Mouse (Mus musculus) neural tube, embryonic 11.5 days (tissue): Measurements from ENCODE around the gene Mfsd12. TPM values are rescaled to one million over a fixed set of nuclear protein-coding genes. Genes with fewer than 3 reads are reported as not detected.
A peak's percentile ranks its signal among the peaks of the same experiment; 100 is the strongest.

Source experiments
- ATAC-seq: fragments of 200-750 bp; cut with Nextera tagmentation; 2 replicates; pipeline ENCODE4 v1.8.0; 2017; ENCODE audit warnings: moderate number of reproducible peaks, mild to moderate bottlenecking, moderate TSS enrichment, moderate library complexity; ENCODE audit not compliant: insufficient read depth, low FRiP score, low TSS enrichment
- DNase-seq: peaks from one replicate; pipeline ENCODE4 v3.0.0-alpha.2; 2015; ENCODE audit warnings: low spot score
- H3K27ac ChIP-seq: fragments of 300-500 bp; sonication (generic); 2 replicates; pipeline ENCODE4 v1.5.1; 2014; ENCODE audit warnings: low read depth, mild to moderate bottlenecking, low read length
- H3K27me3 ChIP-seq: fragments of 300-500 bp; sonication (generic); 2 replicates; pipeline ENCODE4 v1.6.1; 2014; ENCODE audit warnings: mild to moderate bottlenecking, low read length, mixed read lengths; ENCODE audit not compliant: control insufficient read depth, insufficient read depth
- H3K36me3 ChIP-seq: fragments of 300-500 bp; sonication (generic); 2 replicates; pipeline ENCODE4 v1.6.1; 2014; ENCODE audit warnings: mild to moderate bottlenecking, low read length, moderate library complexity, mixed read lengths; ENCODE audit not compliant: control insufficient read depth, insufficient read depth
- H3K4me1 ChIP-seq: fragments of 300-500 bp; sonication (generic); 2 replicates; pipeline ENCODE4 v1.6.1; 2014; ENCODE audit warnings: low read length, mixed read lengths; ENCODE audit not compliant: control insufficient read depth, insufficient read depth
- H3K4me2 ChIP-seq: fragments of 300-500 bp; sonication (generic); 2 replicates; pipeline ENCODE4 v1.6.1; 2014; ENCODE audit warnings: low read depth, mild to moderate bottlenecking, moderate library complexity
- H3K4me3 ChIP-seq: fragments of 300-500 bp; sonication (generic); 2 replicates; pipeline ENCODE4 v1.5.1; 2014; ENCODE audit warnings: low read depth, low read length
- H3K9ac ChIP-seq: fragments of 300-500 bp; sonication (generic); 2 replicates; pipeline ENCODE4 v1.6.1; 2014; ENCODE audit warnings: mild to moderate bottlenecking, low read length
- H3K9me3 ChIP-seq: fragments of 300-500 bp; sonication (generic); 2 replicates; pipeline ENCODE4 v1.6.1; 2016; ENCODE audit warnings: low read length; ENCODE audit not compliant: control insufficient read depth
- WGBS: fragments of 180-500 bp; shearing (Covaris S2); extraction: QIAGEN DNeasy Blood & Tissue Kit; methylation state at CpG from one replicate; pipeline ENCODE4 v1.1.7; 2014; 5-methylcytosine and 5-hydroxymethylcytosine counted together
- polyA plus RNA-seq: library from polyadenylated mRNA; unstranded; fragments of >200 nt; fragmentation: Nextera tagmentation; extraction: Ambion mirVana; gene quantifications from 2 replicates; pipeline ENCODE4 v1.2.1, GENCODE M21; 2014

Mfsd12 gene
- polyA plus RNA-seq, 1 experiment from 2014 or later, result 5.3 TPM

- peaks cover 13% of the 10 kb centered on the region for H3K4me1 ChIP-seq
- WGBS, result 94% methylated on average over 6 of the region's 6 CpGs
- ATAC-seq, result no peak
- H3K36me3 ChIP-seq, result 0 out of 2 replicates have a peak, but pooled peaks cover 2% of the 10 kb centered on the region
- H3K27me3 ChIP-seq, result no peaks in the 10 kb centered on the region
- no peak for DNase-seq
- H3K4me3 ChIP-seq, result no peak overlapping the region
- H3K9me3 ChIP-seq, result no peaks in the 10 kb centered on the region
- no peak overlapping the region for H3K4me2 ChIP-seq
- H3K9ac ChIP-seq, result no peak overlapping the region
- H3K27ac ChIP-seq, result no peak overlapping the region
Observed at GRCm38 (mm10) chr10:81379809-81380378, 22.6 kb downstream of the Mfsd12 start.

- no peaks in the 10 kb centered on the region for H3K9me3 ChIP-seq
- ATAC-seq (no peak), DNase-seq (no peak)
- no peak overlapping the region for H3K4me3 ChIP-seq
- H3K4me1 ChIP-seq, result peaks cover 15% of the 10 kb centered on the region
- no peaks in the 10 kb centered on the region for H3K27me3 ChIP-seq
- H3K36me3 ChIP-seq, result peaks cover 8% of the 10 kb centered on the region
- H3K27ac ChIP-seq, result no peak overlapping the region
- no peak overlapping the region for H3K9ac ChIP-seq
- H3K4me2 ChIP-seq, result no peak overlapping the region
- WGBS, result 91% methylated on average over 5 of the region's 5 CpGs
Observed at GRCm38 (mm10) chr10:81382039-81382438, 24.7 kb downstream of the Mfsd12 start.

- 6% methylated on average over 53 of the region's 54 CpGs for WGBS
- ATAC-seq, result peak; percentile 91
- Histone ChIP-seq H3K9ac (peak within 1 kb of the TSS; percentile 78), H3K9me3 (no peaks in the 10 kb centered on the region), H3K4me2 (peak within 1 kb of the TSS; percentile 90), H3K36me3 (peaks cover 18% of the 10 kb centered on the region), H3K4me1 (peaks cover 9% of the 10 kb centered on the region), H3K4me3 (peak within 1 kb of the TSS; percentile 88), H3K27me3 (no peaks in the 10 kb centered on the region), H3K27ac (peak within 1 kb of the TSS; percentile 47)
- peak; percentile 95 for DNase-seq
Observed at GRCm38 (mm10) chr10:81383802-81384604, 26.7 kb downstream of the Mfsd12 start, which contains the start of the genes Dohh and Gm48551. Gene Dohh (plus strand): TSS chr10:81384428. Gene Gm48551 (plus strand): TSS chr10:81384466.

- under 1% methylated on average over 19 of the region's 19 CpGs for WGBS
- Histone ChIP-seq H3K27me3 (no peaks in the 10 kb centered on the region), H3K4me1 (peaks cover 14% of the 10 kb centered on the region), H3K4me2 (peak overlapping the region; percentile 90), H3K4me3 (peak overlapping the region; percentile 88), H3K9me3 (no peaks in the 10 kb centered on the region), H3K9ac (peak overlapping the region; percentile 78), H3K27ac (peak overlapping the region; percentile 47), H3K36me3 (peaks cover 18% of the 10 kb centered on the region)
- DNase-seq, result no peak
- ATAC-seq, result peak; percentile 25; the same call in 1 of the 2 replicates
Observed at GRCm38 (mm10) chr10:81384605-81384982, 27.3 kb downstream of the Mfsd12 start.

- ATAC-seq (no peak), DNase-seq (no peak)
- Histone ChIP-seq H3K27me3 (no peaks in the 10 kb centered on the region), H3K4me1 (peaks cover 14% of the 10 kb centered on the region), H3K36me3 (peaks cover 18% of the 10 kb centered on the region), H3K27ac (no peak overlapping the region), H3K4me2 (no peak overlapping the region), H3K9me3 (no peaks in the 10 kb centered on the region), H3K4me3 (no peak overlapping the region), H3K9ac (no peak overlapping the region)
- 86% methylated on average over 22 of the region's 22 CpGs for WGBS
Observed at GRCm38 (mm10) chr10:81385603-81386306, 28.5 kb downstream of the Mfsd12 start.

GRCm38 (mm10) chr10:81387716-81388115, 30.4 kb downstream of the Mfsd12 start:
- ATAC-seq (no peak), DNase-seq (no peak)
- no peaks in the 10 kb centered on the region for H3K9me3 ChIP-seq
- no peak overlapping the region for H3K4me3 ChIP-seq
- H3K4me2 ChIP-seq, result no peak overlapping the region
- H3K9ac ChIP-seq, result no peak overlapping the region
- H3K27ac ChIP-seq, result no peak overlapping the region
- H3K36me3 ChIP-seq, result peaks cover 18% of the 10 kb centered on the region
- H3K27me3 ChIP-seq, result no peaks in the 10 kb centered on the region
- peaks cover 14% of the 10 kb centered on the region for H3K4me1 ChIP-seq
- 93% methylated on average over 20 of the region's 20 CpGs for WGBS

- Histone ChIP-seq H3K4me2 (no peak within 1 kb of the TSS), H3K27me3 (no peaks in the 10 kb centered on the region), H3K9ac (peak within 1 kb of the TSS; percentile 5; the same call in 1 of the 2 replicates), H3K9me3 (no peaks in the 10 kb centered on the region), H3K4me3 (no peak within 1 kb of the TSS), H3K27ac (no peak within 1 kb of the TSS), H3K4me1 (peaks cover 15% of the 10 kb centered on the region), H3K36me3 (peaks cover 18% of the 10 kb centered on the region)
- ATAC-seq (no peak), DNase-seq (no peak)
- WGBS, result 80% methylated on average over 5 of the region's 5 CpGs
Observed at GRCm38 (mm10) chr10:81388505-81389055, 31.3 kb downstream of the Mfsd12 start, which contains the start of gene Gm48552. Gene Gm48552 (plus strand): TSS chr10:81389005.

GRCm38 (mm10) chr10:81389373-81389772, 32.1 kb downstream of the Mfsd12 start:
- 64% methylated on average over 3 of the region's 3 CpGs for WGBS
- no peak overlapping the region for H3K27ac ChIP-seq
- DNase-seq, result no peak

More at GRCm38 (mm10) chr10:81389373-81389772, 32.1 kb downstream of the Mfsd12 start:
- no peaks in the 10 kb centered on the region for H3K27me3 ChIP-seq
- H3K9ac ChIP-seq, result peak overlapping the region; percentile 5; the same call in 1 of the 2 replicates
- no peak overlapping the region for H3K4me2 ChIP-seq
- H3K4me3 ChIP-seq, result no peak overlapping the region
- H3K36me3 ChIP-seq, result peaks cover 18% of the 10 kb centered on the region
- peaks cover 19% of the 10 kb centered on the region for H3K4me1 ChIP-seq
- 0 out of 2 replicates have a peak, but pooled peaks have one; percentile 11 for ATAC-seq
- H3K9me3 ChIP-seq, result no peaks in the 10 kb centered on the region
